Mouse (Mus musculus) lung, postnatal 0 days (tissue): Measurements from ENCODE around the gene Ankub1. TPM values are rescaled to one million over a fixed set of nuclear protein-coding genes. Genes with fewer than 3 reads are reported as not detected.

Source experiments
- ATAC-seq: fragments of 200-750 bp; cut with Nextera tagmentation; 2 replicates; pipeline ENCODE4 v1.8.0; 2017; ENCODE audit warnings: moderate library complexity
- DNase-seq: peaks from one replicate; pipeline ENCODE4 v3.0.0-alpha.2; 2016; ENCODE audit warnings: low spot score
- H3K27ac ChIP-seq: fragments of 300-500 bp; sonication (generic); 2 replicates; pipeline ENCODE4 v1.5.1; 2014; ENCODE audit warnings: antibody characterized with exemption, mild to moderate bottlenecking, low read length, mixed read lengths
- H3K27me3 ChIP-seq: fragments of 300-500 bp; sonication (generic); replicated peaks from 2 replicates; pipeline ENCODE4 v1.6.1; 2014; ENCODE audit warnings: low read length, mixed read lengths; ENCODE audit not compliant: insufficient read depth
- H3K36me3 ChIP-seq: fragments of 300-500 bp; sonication (generic); 2 replicates; pipeline ENCODE4 v1.6.1; 2014; ENCODE audit warnings: low read length, mixed read lengths; ENCODE audit not compliant: insufficient read depth
- H3K4me1 ChIP-seq: fragments of 300-500 bp; sonication (generic); 2 replicates; pipeline ENCODE4 v1.6.1; 2014; ENCODE audit warnings: antibody characterized with exemption, low read depth, low read length, mixed read lengths; ENCODE audit not compliant: insufficient read depth
- H3K4me2 ChIP-seq: fragments of 300-500 bp; sonication (generic); replicated peaks from 2 replicates; pipeline ENCODE4 v1.6.1; 2014; ENCODE audit warnings: low read depth, mild to moderate bottlenecking, low read length, moderate library complexity, mixed read lengths
- H3K4me3 ChIP-seq: fragments of 300-500 bp; sonication (generic); 2 replicates; pipeline ENCODE4 v1.5.1; 2014; ENCODE audit warnings: low read depth, low read length
- H3K9ac ChIP-seq: fragments of 300-500 bp; sonication (generic); replicated peaks from 2 replicates; pipeline ENCODE4 v1.6.1; 2014; ENCODE audit warnings: low read depth, mild to moderate bottlenecking
- H3K9me3 ChIP-seq: fragments of 300-500 bp; sonication (generic); 2 replicates; pipeline ENCODE4 v1.6.1; 2016; ENCODE audit warnings: low read length, mixed read lengths
- CTCF ChIP-seq: IDR thresholded peaks from 2 replicates; pipeline ENCODE4 v1.5.1; 2016; ENCODE audit warnings: antibody characterized with exemption, mild to moderate bottlenecking
- EP300 ChIP-seq: IDR thresholded peaks from 2 replicates; pipeline ENCODE4 v1.6.1; 2016; ENCODE audit warnings: antibody characterized with exemption, mild to moderate bottlenecking, control low read depth
- WGBS: fragments of 180-500 bp; shearing (Covaris S2); extraction: QIAGEN DNeasy Blood & Tissue Kit; methylation state at CpG from one replicate; pipeline ENCODE4 v1.1.7; 2014; 5-methylcytosine and 5-hydroxymethylcytosine counted together
- polyA plus RNA-seq: library from polyadenylated mRNA; unstranded; fragments of >200 nt; fragmentation: Nextera tagmentation; extraction: Ambion mirVana; gene quantifications from 2 replicates; pipeline ENCODE4 v1.2.1, GENCODE M21; 2015

Gene Ankub1
- polyA plus RNA-seq, 1 experiment from 2014 or later = 0.25 TPM

DNA sequence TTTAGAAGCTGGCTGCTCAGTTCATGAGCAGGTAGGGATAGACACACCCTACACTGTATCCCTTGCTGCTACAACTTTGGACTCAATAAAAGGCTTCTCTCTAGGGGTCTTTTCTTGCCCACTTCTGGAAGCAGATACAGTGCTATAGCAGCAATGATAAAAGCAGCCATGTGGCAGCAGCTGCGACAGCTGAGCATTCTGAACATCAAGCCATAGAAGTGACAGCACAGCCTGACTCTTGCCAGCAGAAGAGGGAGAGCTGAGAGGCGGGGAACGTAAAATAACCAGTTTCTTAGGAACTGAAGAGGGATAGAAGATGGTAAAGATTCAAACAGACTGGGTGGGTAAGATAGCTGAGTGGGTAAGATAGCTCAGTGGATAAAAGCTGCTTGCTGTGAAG is 40.1 kb downstream of the Ankub1 start:
- Histone ChIP-seq H3K4me2 (no peak overlapping the region), H3K27me3 (no peaks in the 10 kb centered on the region), H3K9ac (no peak overlapping the region), H3K4me3 (no peak overlapping the region), H3K36me3 (no peaks in the 10 kb centered on the region), H3K4me1 (no peaks in the 10 kb centered on the region), H3K9me3 (no peaks in the 10 kb centered on the region), H3K27ac (no peak overlapping the region)
- no peak for TF ChIP-seq CTCF
- no peak for TF ChIP-seq EP300
- no peak for DNase-seq
- ATAC-seq = no peak
- 78% methylated on average over 3 of the region's 3 CpGs for WGBS

DNA sequence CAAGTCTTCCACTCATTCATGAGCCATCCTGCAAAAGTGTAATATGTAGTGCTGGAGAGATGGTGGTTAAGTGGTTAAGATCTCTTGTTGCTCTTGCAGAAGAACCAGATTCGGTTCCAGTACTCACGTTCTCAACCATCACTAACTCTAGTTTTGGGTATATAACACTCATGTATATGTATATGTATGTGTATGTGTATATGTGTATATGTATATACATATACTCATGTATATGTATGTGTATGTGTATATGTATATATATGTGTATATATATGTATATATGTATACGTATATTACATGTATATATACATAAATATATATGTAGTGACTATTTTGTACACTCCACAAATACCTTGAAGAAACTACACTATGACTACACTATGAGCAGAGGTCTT is 40.7 kb downstream of the Ankub1 start:
- H3K36me3 ChIP-seq = no peaks in the 10 kb centered on the region
- ATAC-seq (0 out of 2 replicates have a peak, but pooled peaks have one; percentile 2), DNase-seq (no peak)
- H3K4me1 ChIP-seq = no peaks in the 10 kb centered on the region
- peak overlapping the region; percentile 86; the same call in 1 of the 2 replicates for H3K27ac ChIP-seq
- no peaks in the 10 kb centered on the region for H3K9me3 ChIP-seq
- TF ChIP-seq CTCF (no peak), EP300 (no peak)
- 61% methylated on average over 3 of the region's 3 CpGs for WGBS
- no peaks in the 10 kb centered on the region for H3K27me3 ChIP-seq
- peak overlapping the region; percentile 64 for H3K4me2 ChIP-seq
- H3K4me3 ChIP-seq = peak overlapping the region; percentile 78
- peak overlapping the region; percentile 75 for H3K9ac ChIP-seq

DNA sequence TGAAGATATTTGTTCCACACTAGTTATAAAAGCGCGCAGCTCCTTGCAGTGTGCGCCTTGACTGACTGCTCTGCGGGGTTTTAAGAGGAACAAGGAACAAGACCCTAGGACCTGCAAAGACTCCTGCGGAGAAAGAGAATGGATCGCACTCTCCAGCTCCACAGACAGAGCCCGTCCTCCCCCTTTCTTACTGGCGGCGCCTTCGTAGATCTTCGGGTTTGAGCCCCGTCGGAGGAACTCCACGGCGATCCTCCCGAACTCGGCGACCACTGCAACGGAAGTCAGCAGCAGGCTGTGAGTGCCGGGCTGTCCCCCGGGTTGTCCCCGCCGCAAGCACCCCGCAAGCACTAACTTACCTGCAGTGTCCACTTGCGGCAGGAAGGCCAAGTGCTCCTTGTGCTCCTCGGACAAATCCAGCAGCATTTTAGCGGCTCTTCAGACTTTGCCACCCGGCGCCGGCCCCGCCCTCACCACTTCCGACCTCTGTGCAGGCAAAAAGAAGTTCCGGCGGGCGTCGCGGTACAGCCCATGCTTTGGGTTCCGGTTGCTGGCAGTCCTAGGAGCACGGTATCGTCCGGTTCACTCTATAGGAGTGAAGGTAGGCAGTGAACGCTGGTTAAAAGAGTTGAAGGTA is 41.3 kb downstream of the Ankub1 start, which contains the start of gene Commd2:
Gene Commd2 (minus strand): TSS at position 485 of the 634 bp plus-strand sequence.
- TF ChIP-seq CTCF = no peak
- peak; percentile 33; the same call in 1 of the 2 replicates for TF ChIP-seq EP300
- Histone ChIP-seq H3K27ac (peak within 1 kb of the TSS; percentile 86), H3K4me2 (peak within 1 kb of the TSS; percentile 64), H3K36me3 (no peaks in the 10 kb centered on the region), H3K4me3 (peak within 1 kb of the TSS; percentile 78), H3K27me3 (no peaks in the 10 kb centered on the region), H3K4me1 (no peaks in the 10 kb centered on the region), H3K9ac (peak within 1 kb of the TSS; percentile 75), H3K9me3 (no peaks in the 10 kb centered on the region)
- under 1% methylated on average over 42 of the region's 42 CpGs for WGBS
- peak; percentile 86 for DNase-seq
- ATAC-seq = peak; percentile 99

DNA sequence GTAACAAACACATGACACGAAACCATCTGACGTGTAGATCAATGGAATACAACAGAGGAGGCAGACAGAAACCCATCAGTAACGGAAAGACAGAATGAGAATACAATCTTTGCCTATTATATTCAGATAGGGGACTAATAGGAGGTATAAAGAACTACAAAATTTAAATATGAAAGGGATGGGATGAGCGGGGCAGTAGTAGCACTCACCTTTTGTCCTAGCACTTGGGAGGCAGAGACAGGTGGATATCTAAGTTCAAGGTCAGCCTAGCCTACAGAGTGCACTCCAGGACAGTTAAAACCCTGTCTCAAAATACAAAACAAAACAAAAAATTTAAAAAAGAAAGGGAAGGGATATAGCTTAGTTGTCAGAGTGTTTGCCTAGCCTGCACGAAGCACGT is 49.4 kb downstream of the Ankub1 start:
- WGBS = 90% methylated on average over 6 of the region's 6 CpGs
- H3K9ac ChIP-seq = no peak overlapping the region
- H3K4me2 ChIP-seq = no peak overlapping the region
- no peaks in the 10 kb centered on the region; the same call in 1 of the 2 replicates for H3K4me1 ChIP-seq
- no peaks in the 10 kb centered on the region for H3K27me3 ChIP-seq
- H3K4me3 ChIP-seq = no peak overlapping the region
- no peaks in the 10 kb centered on the region for H3K9me3 ChIP-seq
- ATAC-seq (no peak), DNase-seq (no peak)
- no peak for TF ChIP-seq CTCF
- no peak for TF ChIP-seq EP300
- H3K27ac ChIP-seq = no peak overlapping the region
- H3K36me3 ChIP-seq = 0 out of 2 replicates have a peak, but pooled peaks cover 4% of the 10 kb centered on the region

DNA sequence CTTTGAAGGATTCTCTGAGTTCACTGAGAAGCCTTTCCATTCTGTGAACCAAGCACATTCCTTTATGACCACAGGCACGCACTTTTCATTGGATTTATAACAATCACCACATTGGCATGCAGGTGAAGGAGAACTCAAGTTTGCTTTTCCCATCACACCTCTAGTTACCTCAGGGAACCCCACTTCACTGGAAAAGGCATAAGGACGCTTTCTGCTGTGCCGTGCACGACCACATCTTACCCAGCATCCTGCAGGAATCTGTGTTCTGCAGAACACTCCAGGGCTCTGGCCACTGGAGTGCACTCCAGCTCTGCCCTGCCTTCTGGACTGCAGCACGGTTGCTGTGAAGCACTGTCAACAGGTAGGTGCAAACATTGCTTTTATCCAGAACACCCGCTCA is 55.0 kb downstream of the Ankub1 start:
- 48% methylated on average over 6 of the region's 6 CpGs for WGBS
- H3K27ac ChIP-seq = peak overlapping the region; percentile 75

DNA sequence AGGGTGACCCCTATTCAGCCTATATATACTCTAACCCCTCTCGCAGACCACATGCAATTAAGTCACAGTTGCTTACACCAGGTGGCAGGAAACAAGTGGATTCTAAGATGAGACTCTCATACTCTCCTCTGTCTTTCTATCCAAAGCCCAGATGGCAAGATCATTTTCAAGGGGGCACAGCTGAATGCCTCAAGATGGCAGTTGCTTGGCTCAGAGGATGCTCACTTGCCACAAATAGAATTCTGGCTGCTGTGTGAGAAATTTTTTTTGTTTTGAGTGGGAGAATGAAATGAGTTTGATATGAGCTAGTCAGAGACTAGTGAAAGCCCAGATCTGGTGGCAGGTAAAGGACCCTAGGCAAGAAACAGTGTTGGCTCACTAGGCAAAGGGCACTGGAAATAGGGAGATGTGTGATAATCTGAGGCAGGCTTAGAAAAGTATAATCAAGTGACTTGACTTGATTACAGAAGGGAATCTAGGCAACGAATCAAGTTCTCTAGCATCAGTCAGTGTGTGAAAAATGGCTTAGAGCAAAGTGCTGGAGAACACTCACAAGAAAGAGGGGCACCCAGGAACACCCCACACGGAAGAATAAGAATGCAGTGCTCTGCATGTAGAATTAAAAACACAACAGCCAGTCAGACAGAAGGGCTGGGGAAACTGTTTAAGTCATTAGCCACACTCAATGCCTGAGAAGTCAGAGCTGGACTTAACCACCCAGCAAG is 57.7 kb downstream of the Ankub1 start:
- no peak for ATAC-seq

More for the DNA sequence above, 55.0 kb downstream of the Ankub1 start:
- Histone ChIP-seq H3K4me1 (no peaks in the 10 kb centered on the region; the same call in 1 of the 2 replicates), H3K4me3 (no peak overlapping the region), H3K27me3 (no peaks in the 10 kb centered on the region), H3K9me3 (no peaks in the 10 kb centered on the region), H3K36me3 (no peaks in the 10 kb centered on the region), H3K4me2 (no peak overlapping the region), H3K9ac (no peak overlapping the region)
- ATAC-seq = peak; percentile 99
- peak; percentile 95 for DNase-seq
- TF ChIP-seq EP300 (peak; percentile 99), CTCF (peak; percentile 42)

More for the DNA sequence above, 57.7 kb downstream of the Ankub1 start:
- H3K36me3 ChIP-seq = no peaks in the 10 kb centered on the region
- H3K4me1 ChIP-seq = no peaks in the 10 kb centered on the region; the same call in 1 of the 2 replicates
- no peak for DNase-seq
- no peaks in the 10 kb centered on the region for H3K9me3 ChIP-seq
- WGBS = 70% methylated on average over 3 of the region's 3 CpGs
- no peak overlapping the region for H3K4me2 ChIP-seq
- H3K4me3 ChIP-seq = no peak overlapping the region
- H3K9ac ChIP-seq = no peak overlapping the region
- no peaks in the 10 kb centered on the region for H3K27me3 ChIP-seq
- TF ChIP-seq EP300 (no peak), CTCF (no peak)
- no peak overlapping the region for H3K27ac ChIP-seq
